Mouse (Mus musculus) heart, adult 2 months (tissue): ENCODE measurements around the gene Zfp202. TPM values are rescaled to one million over a fixed set of nuclear protein-coding genes. Genes with fewer than 3 reads are reported as not detected.
A peak's percentile ranks its signal among the peaks of the same experiment; 100 is the strongest.

Experiments used
- DNase-seq, 2 experiments: peaks; one replicate each; pipeline ENCODE4 v3.0.0; 2021
- H3K27ac ChIP-seq: fragments of 200-600 bp; 2 replicates; pipeline ENCODE4 v1.8.1; 2022
- H3K27me3 ChIP-seq: fragments of 200-500 bp; 2 replicates; pipeline ENCODE4 v1.6.1; 2012; ENCODE audit warnings: mild to moderate bottlenecking, low read length, inconsistent platforms, mixed read lengths; ENCODE audit not compliant: control insufficient read depth, insufficient read depth
- H3K36me3 ChIP-seq: fragments of 200-500 bp; 2 replicates; pipeline ENCODE4 v1.6.1; 2012; ENCODE audit warnings: low read length, inconsistent platforms; ENCODE audit not compliant: control insufficient read depth, insufficient read depth
- H3K4me1 ChIP-seq: fragments of 200-500 bp; 2 replicates; pipeline ENCODE4 v1.6.1; 2011; ENCODE audit warnings: low read length; ENCODE audit not compliant: control insufficient read depth, insufficient read depth
- H3K4me3 ChIP-seq: fragments of 200-600 bp; 2 replicates; pipeline ENCODE4 v1.8.1; 2022
- H3K79me2 ChIP-seq: fragments of 200-500 bp; replicated peaks from 2 replicates; pipeline ENCODE4 v1.6.1; 2012; ENCODE audit warnings: mild to moderate bottlenecking, inconsistent platforms, low read length, moderate library complexity, mixed read lengths; ENCODE audit not compliant: control insufficient read depth, insufficient read depth
- H3K9ac ChIP-seq: fragments of 200-500 bp; 2 replicates; pipeline ENCODE4 v1.6.1; 2012; ENCODE audit warnings: low read depth, mild to moderate bottlenecking, control low read depth, inconsistent platforms, low read length, mixed read lengths
- CTCF ChIP-seq: fragments of 200-600 bp; IDR thresholded peaks from 2 replicates; pipeline ENCODE4 v1.8.1; 2022; ENCODE audit warnings: antibody characterized with exemption, mild to moderate bottlenecking, moderate library complexity
- EP300 ChIP-seq: fragments of 200-500 bp; IDR thresholded peaks from 2 replicates; pipeline ENCODE4 v1.6.1; 2011; ENCODE audit warnings: low read depth, low read length, control low read depth; ENCODE audit not compliant: insufficient read depth
- POLR2A ChIP-seq: fragments of 200-500 bp; IDR thresholded peaks from 2 replicates; pipeline ENCODE4 v1.6.1; 2011; ENCODE audit warnings: mild to moderate bottlenecking, low read depth, low read length, control low read depth; ENCODE audit not compliant: insufficient read depth
- WGBS: fragments of 180-500 bp; shearing (Covaris S2); methylation state at CpG from one replicate; pipeline ENCODE4 v1.1.7; 2018; 5-methylcytosine and 5-hydroxymethylcytosine counted together
- intact Hi-C: fragments of 180-260 bp; cut with DNase I; formaldehyde crosslinking; loops from one replicate; pipeline ENCODE4 v1.15.1; 2025
- polyA plus RNA-seq: library from polyadenylated mRNA; depleted of rRNA; stranded (reverse); fragments of >200 nt; gene quantifications from 2 replicates; pipeline ENCODE4 v1.2.3, GENCODE M21; 2012
- total RNA-seq, 2 experiments: library from RNA; stranded (reverse); gene quantifications; 2 replicates each; pipeline ENCODE4 v1.2.3; 2021

The Zfp202 gene
- total and polyA plus RNA-seq, 3 experiments: 1.2 to 2.8 (median 2.7) TPM

DNA sequence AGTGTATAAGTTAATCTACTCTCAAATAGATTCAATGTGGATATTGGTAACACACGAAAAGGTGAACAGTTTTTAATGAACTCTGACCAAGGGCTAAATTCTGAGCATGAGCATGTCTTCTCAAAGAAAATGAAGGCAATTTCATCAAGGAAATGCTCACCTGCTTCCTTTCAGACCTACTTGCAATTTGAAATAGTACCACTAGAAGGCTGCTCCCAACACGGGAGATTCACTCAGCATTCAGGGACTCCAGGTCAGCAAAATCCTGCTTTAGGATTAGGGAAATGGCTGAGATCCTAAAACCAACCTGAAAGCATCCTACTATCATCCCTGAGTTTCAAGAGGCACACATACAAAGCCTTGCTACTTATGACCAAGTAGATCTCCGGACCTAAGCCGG, 32.2 kb downstream of the Zfp202 start:
- intact Hi-C loops: no loop called here
- H3K9ac ChIP-seq: no peak overlapping the region
- H3K4me3 ChIP-seq: no peak overlapping the region
- peak; percentile 73 for TF ChIP-seq CTCF
- TF ChIP-seq POLR2A: no peak
- TF ChIP-seq EP300: no peak
- H3K4me1 ChIP-seq: no peaks in the 10 kb centered on the region
- no peaks in the 10 kb centered on the region for H3K79me2 ChIP-seq
- no peaks in the 10 kb centered on the region for H3K36me3 ChIP-seq
- WGBS: 66% methylated on average over 4 of the region's 4 CpGs
- H3K27me3 ChIP-seq: no peaks in the 10 kb centered on the region
- no peak overlapping the region for H3K27ac ChIP-seq
- no peak for DNase-seq

DNA sequence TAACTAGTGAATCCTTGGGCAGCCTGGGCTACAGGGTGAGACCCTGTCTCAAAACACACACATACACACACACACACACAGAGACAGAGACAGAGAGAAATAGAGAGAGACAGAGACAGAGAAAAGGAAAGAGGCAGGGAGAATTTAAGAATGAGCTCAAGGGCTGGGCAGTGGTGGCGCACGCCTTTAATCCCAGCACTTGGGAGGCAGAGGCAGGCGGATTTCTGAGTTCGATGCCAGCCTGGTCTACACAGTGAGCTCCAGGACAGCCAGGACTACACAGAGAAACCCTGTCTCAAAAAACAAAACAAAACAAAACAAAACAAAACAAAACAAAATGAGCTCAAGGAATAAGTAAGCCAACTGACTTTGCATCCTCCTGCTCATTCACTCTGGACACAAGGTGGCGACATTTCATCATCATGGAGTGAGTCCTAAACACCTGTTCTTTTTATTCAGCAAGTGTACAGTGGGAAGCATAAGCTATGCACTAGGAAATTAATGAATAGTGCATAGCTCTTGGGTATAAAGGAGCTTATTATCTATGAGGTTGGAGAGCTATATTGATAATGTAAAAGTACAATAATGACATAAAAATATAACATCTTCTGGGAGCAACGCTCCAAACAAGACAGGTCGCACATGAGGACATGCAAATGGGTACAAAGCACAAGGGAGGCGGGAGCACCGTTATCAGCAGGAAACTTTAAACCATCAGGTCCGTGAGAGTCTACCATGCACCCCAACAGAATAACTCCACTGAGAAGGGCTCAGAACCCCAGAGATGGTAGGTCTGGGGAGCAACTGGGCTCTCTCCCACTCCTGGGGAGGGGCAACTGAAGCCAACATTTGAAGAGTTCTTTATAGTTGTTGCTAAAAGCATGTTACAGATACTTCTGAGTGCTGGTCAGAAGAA, 36.0 kb downstream of the Zfp202 start:
- Histone ChIP-seq H3K4me1 (no peaks in the 10 kb centered on the region), H3K4me3 (no peak overlapping the region), H3K36me3 (no peaks in the 10 kb centered on the region), H3K79me2 (no peaks in the 10 kb centered on the region), H3K9ac (no peak overlapping the region), H3K27me3 (no peaks in the 10 kb centered on the region), H3K27ac (no peak overlapping the region)
- TF ChIP-seq POLR2A (no peak), CTCF (peak; percentile 84)
- 68% methylated on average over 10 of the region's 10 CpGs for WGBS
- DNase-seq: peak in 1 of 2 experiments; percentile 16
- intact Hi-C loops: loop anchor here (1.0 to 5.0 kb wide), 2 partner anchors 102 to 164 kb away; no protein-coding TSS in a partner anchor

DNA sequence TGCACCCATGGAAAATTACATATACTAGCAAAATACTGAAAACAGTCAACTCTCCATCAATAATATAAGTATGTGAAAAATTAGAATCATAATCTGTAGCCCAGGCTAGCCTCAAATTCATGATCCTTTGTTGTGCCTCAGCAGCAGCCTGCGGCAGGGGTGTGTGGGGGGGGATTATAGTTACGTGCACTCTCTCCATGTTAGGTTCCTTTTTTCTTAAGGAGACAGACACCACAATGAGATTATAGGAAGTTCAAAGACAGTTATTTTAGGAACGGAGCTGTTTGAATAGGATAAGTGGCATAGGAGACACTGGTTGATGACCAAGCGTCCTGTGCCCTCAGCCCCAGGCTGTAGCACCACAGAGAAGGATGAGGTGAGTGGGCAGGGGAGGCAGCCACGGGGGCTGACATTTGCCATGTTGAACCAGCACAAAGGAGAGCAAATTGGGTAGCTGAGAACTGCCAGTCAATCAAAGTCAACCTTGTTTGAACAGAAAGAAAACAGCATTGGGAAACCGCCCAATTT, 36.8 kb downstream of the Zfp202 start:
- no peak for TF ChIP-seq EP300
- TF ChIP-seq POLR2A: no peak
- no peak for TF ChIP-seq CTCF

DNA sequence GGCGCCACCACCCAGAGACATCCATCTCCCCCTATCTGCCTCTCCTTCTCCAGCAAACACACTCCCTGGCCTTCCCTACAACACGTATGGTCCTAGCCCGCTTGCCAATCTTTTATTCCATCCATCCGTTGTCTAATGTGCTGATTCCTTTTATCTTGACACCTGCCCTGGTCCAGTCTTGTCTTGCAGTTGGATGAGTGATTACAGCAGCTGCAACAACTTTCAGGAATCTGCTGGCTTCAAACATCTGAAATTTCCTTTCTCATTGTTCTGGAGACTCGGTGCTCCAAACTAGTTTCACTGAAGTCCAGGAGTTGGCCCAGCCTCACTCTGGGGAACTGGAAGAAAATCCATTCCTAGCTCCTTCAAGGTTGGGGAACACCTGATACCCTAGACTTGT, 37.4 kb downstream of the Zfp202 start:
- H3K4me3 ChIP-seq: no peak overlapping the region
- intact Hi-C loops: loop anchor here (5.0 kb wide), 1 partner anchor 163 kb away; no protein-coding TSS in a partner anchor
- H3K9ac ChIP-seq: no peak overlapping the region
- DNase-seq: no peak
- no peaks in the 10 kb centered on the region for H3K27me3 ChIP-seq
- TF ChIP-seq EP300: no peak
- no peak for TF ChIP-seq POLR2A
- no peak for TF ChIP-seq CTCF
- no peaks in the 10 kb centered on the region for H3K4me1 ChIP-seq
- no peak overlapping the region for H3K27ac ChIP-seq
- WGBS: 59% methylated on average over 5 of the region's 5 CpGs
- no peaks in the 10 kb centered on the region for H3K79me2 ChIP-seq
- no peaks in the 10 kb centered on the region for H3K36me3 ChIP-seq

More for the DNA sequence above, 36.8 kb downstream of the Zfp202 start:
- Histone ChIP-seq H3K79me2 (no peaks in the 10 kb centered on the region), H3K36me3 (no peaks in the 10 kb centered on the region), H3K4me1 (no peaks in the 10 kb centered on the region), H3K27me3 (no peaks in the 10 kb centered on the region), H3K9ac (no peak overlapping the region), H3K27ac (no peak overlapping the region), H3K4me3 (no peak overlapping the region)
- 55% methylated on average over 6 of the region's 6 CpGs for WGBS
- intact Hi-C loops: loop anchor here (1.0 to 5.0 kb wide), 2 partner anchors 101 to 163 kb away; no protein-coding TSS in a partner anchor
- DNase-seq: no peak

DNA sequence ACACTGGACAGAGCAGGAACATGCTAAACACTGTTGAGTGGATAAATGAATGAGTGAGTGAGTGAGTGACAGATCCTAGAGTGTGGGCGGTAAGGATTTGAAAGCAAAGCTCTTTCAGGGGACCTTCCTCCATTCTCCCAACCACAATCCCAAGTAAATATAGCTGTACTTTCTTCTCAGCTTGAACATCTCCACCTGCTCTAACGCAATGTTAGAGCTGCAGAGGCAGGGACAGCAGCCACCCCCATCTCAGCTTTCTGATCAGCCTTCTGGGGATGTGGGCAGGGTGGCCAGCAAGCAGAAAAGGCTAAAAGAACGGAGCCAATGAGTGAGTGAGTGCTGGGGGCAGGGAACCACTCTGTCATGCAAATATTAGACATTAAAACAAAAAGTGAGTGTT, 38.9 kb downstream of the Zfp202 start:
- no peaks in the 10 kb centered on the region for H3K36me3 ChIP-seq
- TF ChIP-seq POLR2A (no peak), EP300 (no peak), CTCF (no peak)
- DNase-seq: no peak
- no peaks in the 10 kb centered on the region for H3K79me2 ChIP-seq
- H3K4me1 ChIP-seq: no peaks in the 10 kb centered on the region
- intact Hi-C loops: no loop called here
- no peaks in the 10 kb centered on the region for H3K27me3 ChIP-seq
- WGBS: 84% methylated on average over 3 of the region's 3 CpGs
- H3K27ac ChIP-seq: no peak overlapping the region
- no peak overlapping the region for H3K9ac ChIP-seq
- no peak overlapping the region for H3K4me3 ChIP-seq
